Mouse (Mus musculus) bone marrow macrophage, adult 2 months (primary cell): Measurements from ENCODE around the gene Fzd2. TPM values are rescaled to one million over a fixed set of nuclear protein-coding genes. Genes with fewer than 3 reads are reported as not detected.
"Not testable (repeated sequence)": the region's sequence is repeated elsewhere in the genome, so short reads cannot be mapped to it uniquely, and the experiment has no call there.

Experiments used
- H3K27ac ChIP-seq: 2 replicates; pipeline ENCODE4 v1.5.1; 2012; ENCODE audit warnings: low read depth, low read length; ENCODE audit not compliant: insufficient read depth
- H3K4me1 ChIP-seq: 2 replicates; pipeline ENCODE4 v1.6.1; 2012; ENCODE audit warnings: low read length; ENCODE audit not compliant: control insufficient read depth, insufficient read depth
- H3K4me3 ChIP-seq: 2 replicates; pipeline ENCODE4 v1.5.1; 2012; ENCODE audit warnings: mild to moderate bottlenecking, low read length, moderate library complexity; ENCODE audit not compliant: insufficient read depth
- CTCF ChIP-seq: IDR thresholded peaks from 2 replicates; pipeline ENCODE4 v1.5.1; 2012; ENCODE audit warnings: low read depth, mild to moderate bottlenecking, low read length, moderate library complexity
- POLR2A ChIP-seq: IDR thresholded peaks from 2 replicates; pipeline ENCODE4 v1.6.1; 2012; ENCODE audit warnings: mild to moderate bottlenecking, low read depth, low read length, borderline replicate concordance
- polyA plus RNA-seq: library from polyadenylated mRNA; stranded (reverse); fragments of >200 nt; gene quantifications from 2 replicates; pipeline ENCODE4 v1.2.4, GENCODE M21; 2012; ENCODE audit not compliant: missing spikeins, insufficient read depth, insufficient read length

Fzd2 gene
- 0.21 TPM in 1 of 2 replicates, not detected in the other for polyA plus RNA-seq

GRCm38 (mm10) chr11:102604010-102604584, at the start of gene Fzd2:
Gene Fzd2 (plus strand): TSS chr11:102604396.
- peak within 1 kb of the TSS; percentile 66 for H3K4me3 ChIP-seq
- H3K4me1 ChIP-seq = no peaks in the 10 kb centered on the region
- TF ChIP-seq POLR2A (no peak), CTCF (no peak)
- H3K27ac ChIP-seq = no peak within 1 kb of the TSS

- Histone ChIP-seq H3K4me1 (peaks cover 10% of the 10 kb centered on the region), H3K27ac (peak overlapping the region; percentile 74), H3K4me3 (peak overlapping the region; percentile 96)
- no peak; the same call in 1 of the 2 replicates for TF ChIP-seq POLR2A
- TF ChIP-seq CTCF = no peak
These were observed 48.7 kb upstream of the Fzd2 start for GRCm38 (mm10) chr11:102555400-102556030.

DNA sequence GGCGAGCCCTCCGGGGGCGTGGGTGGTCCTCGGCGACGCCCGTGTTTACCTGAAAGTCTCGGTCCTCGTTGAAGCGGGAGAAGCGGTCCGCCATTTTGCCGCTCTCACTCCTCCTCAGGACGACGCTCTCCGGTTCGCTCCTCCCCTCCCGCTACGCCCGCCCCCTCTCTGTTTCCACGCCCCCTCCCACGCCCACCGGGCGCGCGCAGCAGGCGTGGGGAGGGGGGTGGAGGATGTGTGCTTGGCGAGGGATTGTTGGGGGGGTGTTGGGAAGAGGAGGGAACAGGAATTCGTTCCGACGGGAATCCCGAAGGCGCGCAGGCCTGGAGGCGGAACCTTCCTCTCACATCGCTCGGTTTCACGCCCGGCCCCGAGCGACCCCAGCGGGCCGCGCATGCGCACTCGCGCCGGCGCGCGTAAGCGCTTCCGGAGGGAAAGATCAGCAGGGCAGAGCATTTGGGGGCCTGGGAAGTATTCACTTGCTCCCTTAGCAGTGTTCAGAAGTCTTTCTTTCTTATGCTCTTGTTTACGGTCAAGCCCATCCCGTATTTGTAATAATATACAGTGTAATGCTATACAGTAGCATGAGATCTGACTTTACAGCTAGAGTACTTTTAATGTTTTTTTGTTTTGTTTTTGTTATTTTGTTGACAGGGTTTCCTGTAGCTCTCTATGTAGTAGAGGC, 48.0 kb upstream of the Fzd2 start, which contains the start of gene Gpatch8:
Gpatch8 (minus strand) TSS at position 362 of the 685 bp plus-strand sequence.
- peak within 1 kb of the TSS; percentile 74 for H3K27ac ChIP-seq
- TF ChIP-seq CTCF (no peak), POLR2A (0 out of 2 replicates have a peak, but pooled peaks have one; percentile 82)
- H3K4me3 ChIP-seq = peak within 1 kb of the TSS; percentile 96
- peaks cover 8% of the 10 kb centered on the region for H3K4me1 ChIP-seq

- no peak overlapping the region for H3K27ac ChIP-seq
- H3K4me1 ChIP-seq = peaks cover 8% of the 10 kb centered on the region
- no peak for TF ChIP-seq POLR2A
- TF ChIP-seq CTCF = no peak
- no peak overlapping the region for H3K4me3 ChIP-seq
These were observed 47.5 kb upstream of the Fzd2 start for GRCm38 (mm10) chr11:102556716-102557074.

GRCm38 (mm10) chr11:102557386-102557785, 46.8 kb upstream of the Fzd2 start:
- Histone ChIP-seq H3K4me3 (no peak overlapping the region), H3K27ac (no peak overlapping the region), H3K4me1 (peaks cover 8% of the 10 kb centered on the region)
- TF ChIP-seq POLR2A (no peak), CTCF (no peak)

GRCm38 (mm10) chr11:102558704-102559103, 45.5 kb upstream of the Fzd2 start:
- H3K27ac ChIP-seq = no peak overlapping the region
- no peak for TF ChIP-seq CTCF
- TF ChIP-seq POLR2A = no peak
- H3K4me3 ChIP-seq = no peak overlapping the region
- H3K4me1 ChIP-seq = peaks cover 8% of the 10 kb centered on the region

DNA sequence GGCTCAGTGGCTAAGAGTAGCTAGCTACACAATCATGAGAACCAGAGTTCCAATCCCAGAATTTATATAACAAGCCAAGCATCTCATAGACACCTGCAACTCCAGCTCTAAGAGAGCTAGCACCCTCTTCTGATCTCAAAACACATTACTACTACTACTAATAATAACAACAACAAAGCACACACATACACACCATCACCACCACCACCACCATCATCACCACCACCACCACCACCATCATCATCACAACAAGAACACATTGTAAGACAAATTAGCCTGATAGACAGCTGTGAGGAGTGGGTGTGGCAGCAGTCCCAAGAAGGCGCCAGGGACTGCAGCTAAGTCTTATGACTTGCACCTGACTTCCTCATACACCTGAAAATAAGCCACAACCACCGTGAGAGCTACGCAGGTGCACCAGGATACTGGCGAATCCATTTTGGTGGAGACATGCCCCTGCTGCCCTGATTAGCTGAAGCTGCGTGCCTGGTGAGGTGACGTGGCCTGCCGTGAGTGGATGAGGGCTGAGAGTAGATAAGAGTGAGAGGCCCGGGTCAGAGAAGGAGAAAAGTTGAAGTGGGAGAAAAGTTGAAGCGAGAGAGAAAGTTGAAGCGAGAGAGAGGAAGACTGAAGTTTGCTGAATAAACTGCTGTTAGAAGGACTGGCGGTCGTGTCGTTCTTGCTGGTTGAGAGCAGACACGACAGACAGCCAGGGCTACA, 39.1 kb upstream of the Fzd2 start:
- not testable (repeated sequence) for H3K27ac ChIP-seq, H3K4me1 ChIP-seq, H3K4me3 ChIP-seq

- H3K4me1 ChIP-seq = no peaks in the 10 kb centered on the region
- no peak overlapping the region for H3K27ac ChIP-seq
- TF ChIP-seq POLR2A (no peak), CTCF (no peak)
- no peak overlapping the region for H3K4me3 ChIP-seq
These were observed 38.5 kb upstream of the Fzd2 start for GRCm38 (mm10) chr11:102565741-102566140.

DNA sequence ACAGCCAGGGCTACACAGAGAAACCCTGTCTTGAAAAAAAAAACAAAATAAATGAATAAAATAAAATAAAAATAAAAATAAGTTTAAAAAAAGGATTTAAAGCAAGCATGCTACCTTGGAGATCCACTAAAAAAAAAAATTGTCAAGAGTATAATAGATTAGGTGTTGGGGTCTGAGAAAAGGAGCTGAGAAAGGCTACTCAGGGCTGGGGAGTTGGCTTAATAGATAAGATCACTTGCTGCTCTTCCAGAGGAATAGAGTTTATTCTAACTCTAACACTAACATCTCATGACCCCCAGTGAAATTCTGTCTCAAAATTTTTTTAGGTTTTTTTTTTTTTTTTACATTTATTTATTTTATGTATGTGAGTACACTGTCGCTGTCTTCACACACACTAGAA, 37.9 kb upstream of the Fzd2 start:
- Histone ChIP-seq H3K4me1 (no peaks in the 10 kb centered on the region), H3K4me3 (no peak overlapping the region), H3K27ac (no peak overlapping the region)
- TF ChIP-seq CTCF (no peak), POLR2A (no peak)
